Mouse (Mus musculus) hindbrain, embryonic 16.5 days (tissue): ENCODE data around the gene Gngt2. TPM values are rescaled to one million over a fixed set of nuclear protein-coding genes. Genes with fewer than 3 reads are reported as not detected.

Experiments
- ATAC-seq: fragments of 200-750 bp; cut with Nextera tagmentation; 2 replicates; pipeline ENCODE4 v1.8.0; 2017; ENCODE audit warnings: moderate TSS enrichment, moderate library complexity
- H3K27ac ChIP-seq: fragments of 300-500 bp; sonication (generic); 2 replicates; pipeline ENCODE4 v1.5.1; 2014; ENCODE audit warnings: low read depth, mild to moderate bottlenecking, control low read depth, low read length, moderate library complexity
- H3K27me3 ChIP-seq: fragments of 300-500 bp; sonication (generic); replicated peaks from 2 replicates; pipeline ENCODE4 v1.6.1; 2014; ENCODE audit warnings: low read length; ENCODE audit not compliant: control insufficient read depth, insufficient read depth
- H3K36me3 ChIP-seq: fragments of 300-500 bp; sonication (generic); 2 replicates; pipeline ENCODE4 v1.6.1; 2014; ENCODE audit warnings: mild to moderate bottlenecking, low read length, moderate library complexity, mixed read lengths; ENCODE audit not compliant: control insufficient read depth, insufficient read depth
- H3K4me1 ChIP-seq: fragments of 300-500 bp; sonication (generic); 2 replicates; pipeline ENCODE4 v1.6.1; 2014; ENCODE audit warnings: low read depth, low read length; ENCODE audit not compliant: control insufficient read depth, insufficient read depth
- H3K4me2 ChIP-seq: fragments of 300-500 bp; sonication (generic); 2 replicates; pipeline ENCODE4 v1.6.1; 2014; ENCODE audit warnings: mild to moderate bottlenecking, low read length, control low read depth, moderate library complexity
- H3K4me3 ChIP-seq: fragments of 300-500 bp; sonication (generic); 2 replicates; pipeline ENCODE4 v1.5.1; 2014; ENCODE audit warnings: mild to moderate bottlenecking, low read length, control low read depth, moderate library complexity
- H3K9ac ChIP-seq: fragments of 300-500 bp; sonication (generic); 2 replicates; pipeline ENCODE4 v1.6.1; 2014; ENCODE audit warnings: low read depth, mild to moderate bottlenecking, control low read depth, low read length, moderate library complexity
- H3K9me3 ChIP-seq: fragments of 300-500 bp; sonication (generic); 2 replicates; pipeline ENCODE4 v1.6.1; 2014; ENCODE audit warnings: mild to moderate bottlenecking, low read length, moderate library complexity; ENCODE audit not compliant: control insufficient read depth
- WGBS: fragments of 180-500 bp; shearing (Covaris S2); extraction: QIAGEN DNeasy Blood & Tissue Kit; methylation state at CpG from one replicate; pipeline ENCODE4 v1.1.7; 2014; 5-methylcytosine and 5-hydroxymethylcytosine counted together
- polyA plus RNA-seq: library from polyadenylated mRNA; unstranded; fragments of >200 nt; fragmentation: Nextera tagmentation; extraction: Ambion mirVana; gene quantifications from 2 replicates; pipeline ENCODE4 v1.2.1, GENCODE M21; 2015

The Gngt2 gene
- polyA plus RNA-seq, 1 experiment from 2014 or later = 3.7 TPM

DNA sequence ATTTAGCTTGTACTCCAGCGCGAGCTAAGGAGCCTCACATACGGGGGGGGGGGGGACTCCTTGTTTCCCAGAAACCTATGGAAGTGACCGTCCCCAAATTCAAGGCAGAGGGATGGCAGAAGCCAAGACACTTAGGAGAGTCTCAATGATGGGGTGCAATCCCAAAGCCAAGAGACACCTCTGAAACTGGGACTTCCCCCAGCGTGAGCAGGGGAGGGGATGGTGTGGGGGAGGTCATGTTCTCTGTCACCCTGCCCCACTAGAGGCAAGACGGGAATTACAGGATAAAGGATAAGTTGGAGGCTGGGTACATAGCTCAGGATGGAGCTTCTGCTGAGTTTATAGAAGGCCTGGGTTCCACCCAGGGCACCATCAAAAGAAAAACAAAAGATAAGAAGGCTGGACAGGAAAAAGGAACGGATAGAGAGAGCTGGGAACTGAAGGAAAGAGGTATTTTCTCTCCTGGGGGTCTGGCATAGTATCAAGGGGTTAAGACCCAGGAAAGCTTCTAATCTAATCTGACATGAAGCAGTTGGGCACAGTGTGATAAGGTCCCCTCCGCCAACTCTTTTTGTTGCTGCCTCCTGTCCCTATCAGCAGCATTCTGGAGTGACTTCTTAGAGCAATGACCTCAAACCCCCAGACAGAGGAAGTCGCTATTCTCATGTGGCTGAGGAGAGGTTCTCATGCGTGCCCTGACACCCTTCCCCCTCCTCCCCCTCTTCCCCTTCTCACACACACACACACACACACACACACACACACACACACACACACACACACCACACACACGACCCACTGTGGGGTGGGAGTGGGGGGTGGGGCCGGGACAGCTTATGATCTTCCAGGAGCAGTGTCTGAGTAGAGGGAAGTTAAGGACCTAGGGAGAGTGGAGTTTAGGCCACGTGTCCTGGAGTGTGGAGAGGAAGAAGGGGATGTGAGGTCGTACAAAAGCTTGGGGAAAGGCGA is 2.0 kb upstream of the Gngt2 start:
- Histone ChIP-seq H3K9ac (no peak overlapping the region), H3K4me2 (no peak overlapping the region), H3K4me3 (no peak overlapping the region), H3K36me3 (no peaks in the 10 kb centered on the region), H3K27me3 (peaks cover 49% of the 10 kb centered on the region), H3K9me3 (no peaks in the 10 kb centered on the region), H3K4me1 (peaks cover 26% of the 10 kb centered on the region), H3K27ac (no peak overlapping the region)
- no peak for ATAC-seq
- WGBS = 23% methylated on average over 15 of the region's 15 CpGs

DNA sequence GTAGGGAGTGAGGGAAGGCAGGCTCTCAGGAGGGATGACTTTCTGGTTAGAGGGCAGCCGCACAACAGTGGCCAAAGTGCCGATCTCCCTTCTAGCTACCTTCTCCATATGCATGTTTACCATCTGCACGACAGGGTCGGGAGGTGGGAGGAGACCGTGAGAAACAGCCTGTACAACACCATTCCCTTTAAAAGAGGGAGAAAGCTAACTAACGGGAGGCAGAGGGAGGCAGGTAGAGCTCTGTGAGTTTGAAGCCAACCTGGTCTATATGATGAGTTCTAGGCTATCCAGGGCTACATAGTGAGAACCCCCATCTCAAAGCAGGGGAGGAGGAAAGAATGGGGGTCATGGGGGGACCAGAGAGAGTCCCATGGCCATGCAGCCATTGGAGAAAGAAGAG is 1.2 kb upstream of the Gngt2 start:
- no peaks in the 10 kb centered on the region for H3K36me3 ChIP-seq
- no peak overlapping the region for H3K27ac ChIP-seq
- H3K27me3 ChIP-seq = peaks cover 46% of the 10 kb centered on the region
- ATAC-seq = no peak
- H3K4me2 ChIP-seq = no peak overlapping the region
- H3K4me3 ChIP-seq = no peak overlapping the region
- no peaks in the 10 kb centered on the region for H3K9me3 ChIP-seq
- 50% methylated on average over 6 of the region's 6 CpGs for WGBS
- no peak overlapping the region for H3K9ac ChIP-seq
- peaks cover 18% of the 10 kb centered on the region for H3K4me1 ChIP-seq

- peaks cover 40% of the 10 kb centered on the region for H3K27me3 ChIP-seq
- H3K9ac ChIP-seq = no peak overlapping the region
- H3K36me3 ChIP-seq = no peaks in the 10 kb centered on the region
- H3K27ac ChIP-seq = no peak overlapping the region
- peaks cover 16% of the 10 kb centered on the region for H3K4me1 ChIP-seq
- H3K9me3 ChIP-seq = no peaks in the 10 kb centered on the region
- 58% methylated on average over 6 of the region's 6 CpGs for WGBS
- no peak overlapping the region for H3K4me2 ChIP-seq
- no peak overlapping the region for H3K4me3 ChIP-seq
- ATAC-seq = no peak
These were observed 583 bp upstream of the Gngt2 start for GRCm38 (mm10) chr11:95836433-95836832.

GRCm38 (mm10) chr11:95838598-95838997 is 1.6 kb downstream of the Gngt2 start:
- Histone ChIP-seq H3K9me3 (no peaks in the 10 kb centered on the region), H3K4me2 (no peak overlapping the region), H3K4me1 (peaks cover 12% of the 10 kb centered on the region), H3K27ac (no peak overlapping the region), H3K27me3 (peaks cover 20% of the 10 kb centered on the region), H3K4me3 (no peak overlapping the region), H3K36me3 (no peaks in the 10 kb centered on the region), H3K9ac (no peak overlapping the region)
- WGBS = 74% methylated on average over 4 of the region's 4 CpGs
- no peak for ATAC-seq

DNA sequence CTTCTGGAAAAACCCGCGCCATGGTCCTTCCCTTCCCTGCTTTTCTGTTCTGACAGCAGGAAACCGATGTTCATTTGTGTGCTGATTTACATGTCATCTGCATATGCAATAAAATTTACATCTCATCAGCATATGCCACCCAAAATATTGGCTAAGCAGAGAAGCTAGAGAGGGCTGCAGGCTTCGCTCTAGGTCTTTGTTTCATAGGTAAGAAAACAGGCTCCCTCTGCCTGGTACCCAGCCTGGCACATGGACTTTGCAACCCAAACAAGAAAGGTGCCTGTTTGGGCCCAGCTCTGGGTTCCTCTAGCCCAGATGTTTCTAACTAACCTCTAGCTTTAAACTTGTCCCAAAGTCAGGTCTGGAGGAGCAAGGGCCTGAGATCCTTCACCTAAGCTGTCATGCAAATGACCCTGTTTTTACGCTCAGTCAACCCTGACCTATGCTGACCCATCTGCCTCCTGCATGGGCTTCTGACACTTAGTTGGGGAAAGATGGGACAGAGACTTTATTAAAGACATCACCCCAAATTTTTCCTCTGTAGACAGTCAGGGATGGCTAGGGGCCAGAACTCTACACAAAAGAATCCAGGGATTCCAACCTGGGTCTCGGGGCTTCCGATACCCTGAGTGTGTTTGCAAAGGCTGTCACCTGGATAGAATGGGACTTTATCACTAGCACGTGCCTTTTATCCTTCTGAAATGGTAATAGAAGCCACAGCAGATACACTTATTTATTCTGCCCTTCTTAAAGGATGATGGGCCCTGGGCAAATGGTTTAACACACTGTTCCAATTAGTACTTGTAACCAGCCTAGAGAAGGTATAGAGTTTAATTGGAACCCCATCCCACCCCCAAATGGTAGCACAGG is 2.2 kb downstream of the Gngt2 start:
- H3K9me3 ChIP-seq = no peaks in the 10 kb centered on the region
- no peak overlapping the region for H3K27ac ChIP-seq
- H3K36me3 ChIP-seq = no peaks in the 10 kb centered on the region
- H3K9ac ChIP-seq = no peak overlapping the region
- H3K4me3 ChIP-seq = no peak overlapping the region
- no peak for ATAC-seq
- WGBS = 57% methylated on average over 8 of the region's 8 CpGs
- H3K4me2 ChIP-seq = no peak overlapping the region
- peaks cover 8% of the 10 kb centered on the region for H3K4me1 ChIP-seq
- H3K27me3 ChIP-seq = peaks cover 13% of the 10 kb centered on the region

DNA sequence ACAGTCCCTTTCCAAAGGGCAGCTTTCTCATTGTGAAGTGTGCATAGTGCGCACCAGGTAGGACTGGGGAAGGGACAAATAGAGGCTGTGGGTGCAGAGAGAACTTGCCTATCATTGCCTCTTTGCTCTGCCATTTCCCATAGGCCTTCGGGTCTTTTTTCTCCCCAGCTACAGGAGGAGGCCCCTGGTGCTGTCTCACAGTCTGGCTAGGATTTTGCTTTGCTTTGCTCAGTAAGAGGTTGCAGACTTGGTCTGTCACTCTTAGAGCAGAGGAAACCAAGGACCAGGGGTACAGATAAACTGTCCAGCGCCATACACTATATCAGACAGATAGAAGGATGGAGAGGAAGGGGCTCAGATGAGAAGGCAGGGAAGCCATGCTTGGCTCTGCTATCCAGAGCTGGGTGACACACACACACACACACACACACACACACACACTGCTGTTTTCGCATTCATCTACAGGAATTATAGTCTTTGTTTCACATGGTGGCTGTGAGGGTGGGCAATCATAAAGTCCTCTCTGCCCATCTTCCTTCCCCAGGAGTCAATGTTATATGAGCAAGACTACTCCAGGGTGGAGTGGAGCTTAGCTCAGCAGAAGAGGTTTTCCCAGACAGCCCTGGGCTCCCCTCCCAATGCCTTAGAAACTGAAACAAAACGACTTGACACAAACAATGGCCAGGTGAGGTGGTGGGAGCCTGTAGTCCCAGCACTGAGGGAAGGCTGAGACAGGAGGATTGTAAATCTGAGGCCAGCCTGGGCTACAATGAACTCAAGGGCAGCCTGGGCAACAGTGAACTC is 3.9 kb downstream of the Gngt2 start:
- no peak overlapping the region for H3K4me3 ChIP-seq
- no peak overlapping the region for H3K4me2 ChIP-seq
- H3K4me1 ChIP-seq = peaks cover 8% of the 10 kb centered on the region; the same call in 1 of the 2 replicates
- no peak for ATAC-seq
- peaks cover 3% of the 10 kb centered on the region; the same call in 1 of the 2 replicates for H3K27me3 ChIP-seq
- no peak overlapping the region for H3K9ac ChIP-seq
- H3K36me3 ChIP-seq = no peaks in the 10 kb centered on the region
- 76% methylated on average over 5 of the region's 5 CpGs for WGBS
- H3K9me3 ChIP-seq = no peaks in the 10 kb centered on the region
- H3K27ac ChIP-seq = no peak overlapping the region

DNA sequence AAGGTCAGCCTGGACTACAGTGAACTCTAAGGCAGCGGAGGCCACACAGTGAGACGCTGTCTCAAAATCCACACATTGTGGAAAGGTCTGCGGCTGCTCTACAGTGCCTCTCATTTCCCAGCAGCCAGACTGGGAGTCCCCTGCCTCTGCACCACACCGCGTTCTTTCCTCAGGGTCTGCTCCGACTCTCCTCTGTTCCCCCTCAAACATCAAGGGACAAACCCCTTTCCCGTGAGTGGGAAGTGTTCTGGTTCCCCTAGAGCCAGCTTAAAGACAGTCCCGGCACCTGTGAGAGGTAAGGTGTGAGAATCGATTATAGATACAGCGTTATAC is 4.4 kb downstream of the Gngt2 start:
- Histone ChIP-seq H3K36me3 (no peaks in the 10 kb centered on the region), H3K27me3 (no peaks in the 10 kb centered on the region; the same call in 1 of the 2 replicates), H3K9ac (no peak overlapping the region), H3K27ac (no peak overlapping the region), H3K9me3 (no peaks in the 10 kb centered on the region), H3K4me3 (no peak overlapping the region), H3K4me2 (no peak overlapping the region), H3K4me1 (peaks cover 7% of the 10 kb centered on the region; the same call in 1 of the 2 replicates)
- no peak for ATAC-seq
- 60% methylated on average over 10 of the region's 10 CpGs for WGBS

DNA sequence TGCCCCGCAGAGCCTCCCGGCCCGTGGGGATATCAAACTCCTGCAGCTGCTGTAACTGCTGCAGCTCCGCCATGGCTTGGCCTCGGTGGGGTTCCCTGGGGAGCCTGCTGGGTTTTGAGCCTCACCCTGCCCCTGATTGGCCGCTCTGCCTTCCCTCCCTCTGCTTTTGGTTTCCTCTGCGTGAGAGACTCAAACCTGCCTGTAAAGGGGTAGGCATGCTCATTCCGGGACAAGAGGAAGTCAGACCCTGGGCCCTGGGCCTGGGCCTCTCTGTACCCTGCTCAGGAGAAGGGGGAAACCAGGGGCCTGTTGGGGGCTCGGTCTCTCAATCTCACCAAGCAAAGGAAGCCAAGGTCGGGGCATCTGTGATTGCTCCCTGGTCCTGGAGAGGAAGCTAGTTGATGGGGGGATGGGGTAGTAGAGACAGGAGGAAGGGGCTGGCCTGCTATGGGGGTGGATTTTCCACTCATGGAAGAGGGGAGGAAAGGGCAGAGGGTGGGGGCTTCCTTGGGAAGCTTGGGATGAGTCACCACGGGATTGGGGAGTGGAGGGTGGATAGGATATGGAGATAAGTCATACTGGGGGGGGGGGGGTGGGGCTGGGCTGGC is 5.2 kb downstream of the Gngt2 start, which contains the start of gene Abi3:
Abi3 (minus strand) TSS at position 403 of the 608 bp plus-strand sequence.
- Histone ChIP-seq H3K4me2 (no peak within 1 kb of the TSS), H3K27ac (no peak within 1 kb of the TSS), H3K9me3 (no peaks in the 10 kb centered on the region), H3K36me3 (no peaks in the 10 kb centered on the region), H3K4me1 (peaks cover 2% of the 10 kb centered on the region; the same call in 1 of the 2 replicates), H3K9ac (no peak within 1 kb of the TSS), H3K4me3 (no peak within 1 kb of the TSS), H3K27me3 (no peaks in the 10 kb centered on the region)
- no peak for ATAC-seq
- 19% methylated on average over 11 of the region's 11 CpGs for WGBS
